Mouse (Mus musculus) heart, embryonic 12.5 days (tissue): ENCODE measurements around the gene Usp47. TPM values are rescaled to one million over a fixed set of nuclear protein-coding genes. Genes with fewer than 3 reads are reported as not detected.

Source experiments
- ATAC-seq: fragments of 200-750 bp; cut with Nextera tagmentation; 2 replicates; pipeline ENCODE4 v1.8.0; 2017; ENCODE audit warnings: moderate TSS enrichment, moderate library complexity; ENCODE audit not compliant: insufficient number of reproducible peaks, low FRiP score
- H3K27ac ChIP-seq: fragments of 300-500 bp; sonication (generic); 2 replicates; pipeline ENCODE4 v1.5.1; 2016; ENCODE audit warnings: mild to moderate bottlenecking, moderate library complexity; ENCODE audit not compliant: poor library complexity, severe bottlenecking
- H3K27me3 ChIP-seq: fragments of 300-500 bp; sonication (generic); replicated peaks from 2 replicates; pipeline ENCODE4 v1.6.1; 2016; ENCODE audit warnings: mild to moderate bottlenecking, moderate library complexity
- H3K36me3 ChIP-seq: fragments of 300-500 bp; sonication (generic); 2 replicates; pipeline ENCODE4 v1.6.1; 2016; ENCODE audit warnings: mild to moderate bottlenecking, moderate library complexity
- H3K4me1 ChIP-seq: fragments of 300-500 bp; sonication (generic); replicated peaks from 2 replicates; pipeline ENCODE4 v1.6.1; 2016; ENCODE audit warnings: mild to moderate bottlenecking
- H3K4me2 ChIP-seq: fragments of 300-500 bp; sonication (generic); 2 replicates; pipeline ENCODE4 v1.6.1; 2016; ENCODE audit warnings: mild to moderate bottlenecking, moderate library complexity
- H3K4me3 ChIP-seq: fragments of 300-500 bp; sonication (generic); 2 replicates; pipeline ENCODE4 v1.5.1; 2016; ENCODE audit warnings: mild to moderate bottlenecking
- H3K9ac ChIP-seq: fragments of 300-500 bp; sonication (generic); 2 replicates; pipeline ENCODE4 v1.6.1; 2016; ENCODE audit warnings: mild to moderate bottlenecking, moderate library complexity
- H3K9me3 ChIP-seq: fragments of 300-500 bp; sonication (generic); replicated peaks from 2 replicates; pipeline ENCODE4 v1.6.1; 2016; ENCODE audit warnings: mild to moderate bottlenecking, moderate library complexity
- WGBS: fragments of 180-500 bp; shearing (Covaris S2); methylation state at CpG from one replicate; pipeline ENCODE4 v1.1.7; 2016; 5-methylcytosine and 5-hydroxymethylcytosine counted together
- polyA plus RNA-seq: library from polyadenylated mRNA; unstranded; fragments of >200 nt; fragmentation: Nextera tagmentation; extraction: Ambion mirVana; gene quantifications from 2 replicates; pipeline ENCODE4 v1.2.1, GENCODE M21; 2016

Usp47 gene
- polyA plus RNA-seq, 1 experiment from 2014 or later, result 93.3 TPM

GRCm38 (mm10) chr7:112136537-112136936, 113.2 kb downstream of the Usp47 start:
- Histone ChIP-seq H3K9me3 (no peaks in the 10 kb centered on the region), H3K9ac (no peak overlapping the region), H3K4me3 (no peak overlapping the region), H3K36me3 (no peaks in the 10 kb centered on the region), H3K27ac (peak overlapping the region; percentile 0; the same call in 1 of the 2 replicates), H3K4me2 (no peak overlapping the region), H3K4me1 (peaks cover 32% of the 10 kb centered on the region), H3K27me3 (no peaks in the 10 kb centered on the region)
- WGBS, result 80% methylated on average over 5 of the region's 5 CpGs
- no peak for ATAC-seq

GRCm38 (mm10) chr7:112138168-112138508, 114.8 kb downstream of the Usp47 start:
- Histone ChIP-seq H3K4me2 (no peak overlapping the region), H3K27ac (no peak overlapping the region), H3K9me3 (no peaks in the 10 kb centered on the region), H3K4me3 (no peak overlapping the region), H3K27me3 (no peaks in the 10 kb centered on the region), H3K4me1 (peaks cover 39% of the 10 kb centered on the region), H3K36me3 (no peaks in the 10 kb centered on the region), H3K9ac (no peak overlapping the region)
- WGBS, result 71% methylated on average over 7 of the region's 7 CpGs
- no peak for ATAC-seq

DNA sequence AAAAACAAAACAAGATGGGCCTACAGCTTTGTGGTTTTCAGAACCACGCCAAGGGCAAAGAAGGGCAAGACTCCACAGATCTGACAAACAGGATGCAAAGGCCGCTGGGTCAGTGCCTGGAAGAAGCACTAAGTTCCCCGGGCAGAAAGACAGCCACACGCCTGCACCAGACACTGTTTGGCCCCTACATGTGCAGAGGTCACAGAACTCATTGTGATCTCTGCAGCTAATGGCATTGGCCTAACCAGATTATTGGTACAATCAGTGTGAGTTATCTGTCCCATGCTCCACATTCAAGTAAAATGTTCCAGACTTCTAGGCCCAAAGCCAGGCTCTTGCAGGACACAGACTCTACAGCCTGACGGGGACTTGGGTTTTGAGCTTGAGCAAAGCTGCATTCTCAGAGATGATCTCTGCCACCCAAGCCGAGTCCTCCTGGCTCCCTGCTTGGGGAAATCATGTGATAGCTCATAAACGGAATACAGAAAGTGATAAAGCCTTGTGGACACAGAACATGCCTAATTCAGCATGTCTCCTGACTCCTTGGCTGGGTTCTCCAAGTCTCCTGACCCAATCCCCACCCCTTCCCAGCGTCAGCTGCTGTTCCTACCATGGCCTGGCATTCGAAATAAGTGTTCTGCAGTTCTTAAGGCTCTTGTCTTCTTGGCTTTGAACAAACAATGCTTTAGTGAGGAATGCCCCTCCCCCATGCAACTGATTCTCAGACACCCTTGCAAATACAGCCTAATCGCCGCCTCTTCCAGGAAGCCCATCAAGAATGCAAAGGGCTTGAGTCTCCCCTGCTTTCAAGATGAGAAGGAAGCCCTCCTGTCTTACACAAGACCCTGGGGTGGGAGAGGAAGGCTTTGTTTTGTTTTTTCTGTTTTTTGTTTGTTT, 115.5 kb downstream of the Usp47 start:
- no peak for ATAC-seq
- Histone ChIP-seq H3K27me3 (no peaks in the 10 kb centered on the region), H3K4me1 (peaks cover 46% of the 10 kb centered on the region), H3K4me2 (no peak overlapping the region), H3K9ac (no peak overlapping the region), H3K27ac (peak overlapping the region; percentile 25; the same call in 1 of the 2 replicates), H3K4me3 (no peak overlapping the region), H3K36me3 (no peaks in the 10 kb centered on the region), H3K9me3 (no peaks in the 10 kb centered on the region)
- 56% methylated on average over 11 of the region's 11 CpGs for WGBS

DNA sequence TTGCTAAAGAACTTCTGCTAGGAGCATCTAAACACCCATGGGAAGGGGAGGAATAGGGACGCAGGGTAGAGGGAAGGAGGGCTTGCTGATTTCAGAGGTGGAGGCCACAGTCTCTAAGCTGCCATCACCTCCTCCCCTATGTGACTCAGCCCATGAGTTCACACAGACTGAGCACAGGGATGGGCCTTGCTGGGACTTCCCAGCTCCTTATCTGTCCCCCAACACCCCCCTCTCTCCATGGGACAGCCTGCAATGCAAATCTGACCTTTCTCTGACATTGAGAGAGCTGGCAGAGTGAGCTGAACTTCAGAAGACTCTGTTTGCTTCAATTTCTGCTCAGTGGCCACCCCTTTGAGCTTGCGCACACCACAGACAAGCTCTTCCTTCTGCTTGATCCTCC, 117.4 kb downstream of the Usp47 start:
- H3K27ac ChIP-seq, result peak overlapping the region; percentile 65
- no peak overlapping the region; the same call in 1 of the 2 replicates for H3K4me2 ChIP-seq
- H3K9me3 ChIP-seq, result no peaks in the 10 kb centered on the region
- ATAC-seq, result peak; percentile 30; the same call in 1 of the 2 replicates
- peak overlapping the region; percentile 7; the same call in 1 of the 2 replicates for H3K9ac ChIP-seq
- WGBS, result 46% methylated on average over 2 of the region's 2 CpGs
- H3K36me3 ChIP-seq, result no peaks in the 10 kb centered on the region
- H3K4me1 ChIP-seq, result peaks cover 63% of the 10 kb centered on the region
- H3K4me3 ChIP-seq, result no peak overlapping the region
- H3K27me3 ChIP-seq, result no peaks in the 10 kb centered on the region

DNA sequence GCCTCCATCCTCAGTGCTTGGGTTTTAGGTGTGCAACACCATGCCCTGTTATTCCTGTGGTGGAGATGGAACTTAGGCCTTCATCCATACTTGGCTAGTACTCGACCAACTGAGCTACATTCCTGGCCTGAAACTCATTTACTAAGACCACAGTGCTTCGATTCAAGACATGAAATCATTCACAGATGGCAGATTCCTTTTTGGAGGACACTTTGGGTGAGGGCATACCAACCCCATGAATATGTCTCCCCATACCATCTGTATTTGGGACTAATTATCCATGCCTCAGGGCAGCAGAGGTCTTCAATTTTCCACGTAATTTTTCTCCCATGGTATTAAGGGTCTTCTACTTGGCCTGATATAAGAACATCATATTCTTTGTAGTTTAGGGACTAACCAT, 119.3 kb downstream of the Usp47 start:
- H3K4me1 ChIP-seq, result peaks cover 65% of the 10 kb centered on the region
- no peak overlapping the region for H3K4me2 ChIP-seq
- H3K27ac ChIP-seq, result peak overlapping the region; percentile 61; the same call in 1 of the 2 replicates
- H3K36me3 ChIP-seq, result no peaks in the 10 kb centered on the region
- H3K4me3 ChIP-seq, result no peak overlapping the region
- no peak for ATAC-seq
- no peak overlapping the region for H3K9ac ChIP-seq
- 75% methylated on average over 3 of the region's 3 CpGs for WGBS
- H3K9me3 ChIP-seq, result no peaks in the 10 kb centered on the region
- H3K27me3 ChIP-seq, result no peaks in the 10 kb centered on the region

GRCm38 (mm10) chr7:112143090-112143500, 119.8 kb downstream of the Usp47 start:
- no peak overlapping the region for H3K9ac ChIP-seq
- WGBS, result 28% methylated on average over 7 of the region's 7 CpGs
- no peaks in the 10 kb centered on the region for H3K27me3 ChIP-seq
- peak overlapping the region; percentile 61 for H3K27ac ChIP-seq
- H3K4me2 ChIP-seq, result no peak overlapping the region
- H3K36me3 ChIP-seq, result no peaks in the 10 kb centered on the region
- no peak for ATAC-seq
- H3K9me3 ChIP-seq, result no peaks in the 10 kb centered on the region
- no peak overlapping the region for H3K4me3 ChIP-seq
- H3K4me1 ChIP-seq, result peaks cover 67% of the 10 kb centered on the region

DNA sequence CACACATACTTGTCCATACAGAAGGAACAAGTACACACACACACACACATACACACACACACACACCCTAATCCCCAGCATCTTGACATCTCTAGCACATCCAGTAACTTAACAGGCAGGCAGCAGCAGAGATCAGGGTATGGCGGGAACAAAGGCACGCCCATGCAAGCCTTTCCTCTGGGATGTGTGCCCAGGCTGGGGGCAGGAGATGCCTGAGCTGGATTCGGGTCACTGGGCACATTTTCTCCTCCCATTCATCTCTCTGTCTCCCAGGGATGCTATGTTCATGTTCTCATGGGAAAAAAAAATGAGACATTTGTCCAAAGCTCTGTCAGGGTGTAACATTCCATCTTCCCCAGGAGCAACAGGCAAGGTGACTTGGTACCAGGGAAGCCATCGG, 120.7 kb downstream of the Usp47 start:
- Histone ChIP-seq H3K9ac (no peak overlapping the region), H3K27me3 (no peaks in the 10 kb centered on the region), H3K36me3 (no peaks in the 10 kb centered on the region), H3K4me2 (no peak overlapping the region), H3K9me3 (no peaks in the 10 kb centered on the region), H3K4me3 (no peak overlapping the region), H3K4me1 (peaks cover 66% of the 10 kb centered on the region), H3K27ac (0 out of 2 replicates have a peak overlapping the region, but pooled peaks have one; percentile 1)
- WGBS, result 77% methylated on average over 4 of the region's 4 CpGs
- ATAC-seq, result no peak

DNA sequence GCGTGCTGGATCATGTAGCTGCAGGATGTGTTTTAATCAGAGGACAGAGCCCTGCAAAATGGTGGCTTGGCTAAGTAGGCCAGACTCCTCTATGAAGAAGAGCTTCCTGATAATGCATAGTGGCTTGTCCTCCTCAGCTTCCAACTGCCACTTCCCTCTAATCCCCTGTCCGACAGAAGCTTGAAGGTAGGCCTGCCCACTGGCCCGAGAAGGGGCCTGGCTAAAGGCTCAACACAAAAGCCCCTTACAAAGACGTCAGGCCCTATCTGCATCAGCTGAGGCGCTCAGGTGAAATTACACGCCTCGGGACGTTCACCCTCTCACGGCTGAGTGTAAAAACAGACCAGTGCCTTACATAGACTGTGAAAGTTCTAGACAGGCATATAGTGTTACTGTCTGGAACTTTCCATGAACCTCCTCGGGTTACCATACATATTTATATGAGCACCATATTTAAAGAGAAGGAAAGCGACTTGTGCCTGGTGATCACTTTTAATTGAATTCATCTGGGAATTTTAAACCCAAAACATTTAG, 121.4 kb downstream of the Usp47 start:
- Histone ChIP-seq H3K4me1 (peaks cover 68% of the 10 kb centered on the region), H3K27me3 (no peaks in the 10 kb centered on the region), H3K4me2 (no peak overlapping the region), H3K9me3 (no peaks in the 10 kb centered on the region), H3K4me3 (no peak overlapping the region), H3K36me3 (no peaks in the 10 kb centered on the region), H3K27ac (peak overlapping the region; percentile 41; the same call in 1 of the 2 replicates), H3K9ac (no peak overlapping the region)
- WGBS, result 55% methylated on average over 11 of the region's 11 CpGs
- no peak for ATAC-seq

- Histone ChIP-seq H3K4me3 (no peak overlapping the region), H3K27ac (peak overlapping the region; percentile 52), H3K36me3 (peaks cover 4% of the 10 kb centered on the region; the same call in 1 of the 2 replicates), H3K27me3 (no peaks in the 10 kb centered on the region), H3K4me2 (no peak overlapping the region), H3K9ac (no peak overlapping the region), H3K4me1 (peaks cover 68% of the 10 kb centered on the region), H3K9me3 (no peaks in the 10 kb centered on the region)
- ATAC-seq, result no peak
- WGBS, result 48% methylated on average over 2 of the region's 2 CpGs
Measured at GRCm38 (mm10) chr7:112147979-112148378, 124.7 kb downstream of the Usp47 start.

GRCm38 (mm10) chr7:112149113-112149512, 125.8 kb downstream of the Usp47 start:
- no peak for ATAC-seq
- no peaks in the 10 kb centered on the region for H3K9me3 ChIP-seq
- no peaks in the 10 kb centered on the region for H3K27me3 ChIP-seq
- peaks cover 67% of the 10 kb centered on the region for H3K4me1 ChIP-seq
- H3K27ac ChIP-seq, result peak overlapping the region; percentile 65
- H3K4me3 ChIP-seq, result no peak overlapping the region
- 40% methylated on average over 10 of the region's 10 CpGs for WGBS
- no peak overlapping the region for H3K9ac ChIP-seq
- peak overlapping the region; percentile 33 for H3K4me2 ChIP-seq
- peaks cover 7% of the 10 kb centered on the region; the same call in 1 of the 2 replicates for H3K36me3 ChIP-seq

DNA sequence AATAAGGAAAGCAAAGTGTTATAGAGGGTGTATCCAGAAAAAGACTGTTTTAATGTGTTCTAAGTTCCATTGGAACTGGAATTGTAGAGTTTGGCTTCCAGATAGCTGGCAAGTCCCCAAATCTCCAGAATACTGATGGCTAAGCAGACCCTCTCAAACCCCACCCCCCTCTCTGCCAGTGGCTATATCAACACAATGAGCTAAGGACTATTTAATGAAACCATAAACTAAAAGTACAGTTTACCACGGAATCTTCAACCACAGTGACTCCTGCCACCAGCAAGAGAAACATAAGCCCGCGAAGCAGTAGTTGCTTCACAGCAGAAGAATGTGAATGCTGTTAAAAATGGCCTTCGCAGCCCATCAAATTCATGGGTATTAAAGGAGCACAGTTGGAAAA, 131.1 kb downstream of the Usp47 start:
- H3K4me1 ChIP-seq, result peaks cover 64% of the 10 kb centered on the region
- peaks cover 7% of the 10 kb centered on the region; the same call in 1 of the 2 replicates for H3K36me3 ChIP-seq
- no peak overlapping the region for H3K4me3 ChIP-seq
- H3K4me2 ChIP-seq, result 0 out of 2 replicates have a peak overlapping the region, but pooled peaks have one; percentile 10
- no peaks in the 10 kb centered on the region for H3K9me3 ChIP-seq
- no peak for ATAC-seq
- 78% methylated on average over 4 of the region's 4 CpGs for WGBS
- no peaks in the 10 kb centered on the region for H3K27me3 ChIP-seq
- no peak overlapping the region for H3K9ac ChIP-seq
- no peak overlapping the region for H3K27ac ChIP-seq
